Mouse (Mus musculus): ENCODE results near the gene Nsun4.

- TF ChIP-seq EP300 (IDR thresholded peaks at IDR 0.05; ENCODE audit: low read depth) (no peak), CTCF (IDR thresholded peaks at IDR 0.05; ENCODE audit: low read depth) (0 out of 2 replicates have a peak, but pooled peaks have one; percentile 28)
Measured at GRCm38 (mm10) chr4:116057559-116057958, 3.9 kb upstream of the Nsun4 start.

Data from liver, embryonic 14.5 days (tissue).